Mouse (Mus musculus) embryo, embryonic 10 days (tissue): ENCODE results near the gene Esyt3.

ENCODE experiments used
- DNase-seq: peaks from one replicate; pipeline ENCODE4 v3.0.0-alpha.2; 2015; ENCODE audit warnings: low spot score

Esyt3 gene

GRCm38 (mm10) chr9:99357921-99358692, at the start of gene Esyt3:
Gene Esyt3, minus strand, starts transcription at chr9:99358557.
- DNase-seq = peak; percentile 52

- DNase-seq = no peak
Measured at GRCm38 (mm10) chr9:99401288-99401974, 43.1 kb upstream of the Esyt3 start.

DNA sequence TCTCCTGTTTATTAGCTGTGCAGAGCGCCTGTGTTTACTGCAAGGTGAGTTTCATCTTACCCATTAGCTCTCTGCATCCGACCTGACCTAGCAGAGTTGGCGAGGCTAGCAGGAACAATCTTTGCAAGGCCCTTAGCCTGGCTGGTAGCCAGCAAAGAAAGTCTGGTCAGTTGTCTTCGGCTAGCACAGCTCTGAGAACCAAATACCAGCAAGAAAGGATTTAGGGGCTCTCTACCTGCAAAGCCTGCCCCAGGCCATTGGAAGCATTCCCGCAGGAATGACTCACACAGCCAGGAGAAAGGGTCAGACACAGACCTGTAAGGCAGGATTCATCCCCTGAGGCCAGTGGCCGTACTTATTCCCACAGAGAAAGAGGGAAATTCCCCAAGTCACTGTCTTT, 42.4 kb upstream of the Esyt3 start:
- DNase-seq = no peak

DNA sequence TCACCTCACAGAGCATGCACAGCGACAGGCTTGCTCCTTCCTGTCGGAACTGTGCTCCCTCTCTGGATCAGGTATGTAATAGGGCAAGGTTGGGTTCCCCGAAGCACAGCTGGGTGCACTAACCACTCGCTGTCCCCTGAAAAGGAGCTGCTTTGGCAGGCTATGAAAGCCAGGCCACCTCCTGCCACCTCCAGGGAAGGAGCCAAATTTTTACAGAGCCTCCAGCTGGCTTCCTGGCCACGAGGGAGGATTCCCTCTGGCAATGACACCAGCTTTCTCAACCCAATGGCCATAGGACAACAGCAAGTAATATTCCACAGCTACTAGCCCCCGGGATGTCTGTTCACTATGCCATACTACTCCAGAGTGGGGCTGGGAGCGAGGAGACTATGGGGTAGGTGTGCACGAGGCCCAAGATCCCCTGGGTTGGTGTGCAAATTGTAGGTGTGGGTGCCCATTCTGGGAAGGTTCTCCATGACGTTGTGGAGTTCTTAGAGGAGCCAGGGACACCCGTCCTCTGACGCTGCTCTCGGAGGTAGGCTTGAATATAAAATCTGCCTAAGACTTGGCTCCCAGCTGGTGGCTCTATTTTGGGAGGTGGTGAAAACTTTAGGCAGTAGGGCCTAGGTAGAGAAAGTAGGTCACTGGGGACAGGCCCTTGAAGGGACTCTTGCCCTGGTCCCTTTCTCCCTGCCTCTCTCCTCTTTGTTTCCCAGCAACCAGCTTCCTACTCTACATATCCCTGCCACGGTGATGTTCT, 38.9 kb upstream of the Esyt3 start:
- DNase-seq = no peak

- DNase-seq = no peak
Measured at GRCm38 (mm10) chr9:99394366-99394765, 36.0 kb upstream of the Esyt3 start.

- DNase-seq = no peak
Measured at GRCm38 (mm10) chr9:99393146-99393545, 34.8 kb upstream of the Esyt3 start.

GRCm38 (mm10) chr9:99391557-99391956, 33.2 kb upstream of the Esyt3 start:
- DNase-seq = no peak

DNA sequence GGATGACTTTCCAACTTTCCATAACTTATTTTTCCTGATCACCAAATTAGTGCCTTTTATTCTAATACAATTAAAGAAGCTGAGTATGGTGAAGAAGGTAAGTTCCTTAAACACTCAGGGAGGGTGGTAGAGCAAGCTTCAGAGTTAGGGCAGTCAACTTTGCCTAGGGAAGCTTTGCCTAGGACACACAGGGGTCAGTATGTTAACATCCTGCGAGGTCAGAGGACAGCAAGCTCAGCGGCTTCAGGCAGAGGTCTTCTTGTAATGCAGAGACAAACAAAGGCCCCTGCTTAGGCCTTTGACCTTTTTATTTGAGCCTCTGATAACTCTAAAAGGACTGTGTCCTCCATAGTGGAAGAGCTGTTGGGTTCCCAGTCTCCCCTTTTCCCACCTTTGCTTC, 32.4 kb upstream of the Esyt3 start:
- no peak for DNase-seq

DNA sequence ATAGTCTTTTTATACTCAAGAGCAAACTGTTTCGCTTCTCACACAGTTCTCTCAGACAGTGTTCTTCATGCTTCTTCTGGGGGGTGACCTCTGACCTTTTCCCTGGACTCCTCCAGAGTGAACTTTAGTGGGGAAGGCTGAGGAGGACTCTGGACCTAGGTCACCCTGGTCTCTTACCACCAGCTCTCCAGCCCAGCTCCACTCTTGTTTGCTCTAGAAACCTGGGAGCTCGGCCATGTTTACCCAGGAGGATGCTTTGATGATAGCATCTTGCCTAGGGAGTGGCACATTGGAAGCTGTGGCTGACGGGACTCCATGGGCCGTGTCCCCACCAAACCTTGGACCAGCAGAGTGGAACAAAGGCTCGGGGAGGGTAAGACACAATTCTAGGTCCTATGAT, 31.8 kb upstream of the Esyt3 start:
- no peak for DNase-seq

DNA sequence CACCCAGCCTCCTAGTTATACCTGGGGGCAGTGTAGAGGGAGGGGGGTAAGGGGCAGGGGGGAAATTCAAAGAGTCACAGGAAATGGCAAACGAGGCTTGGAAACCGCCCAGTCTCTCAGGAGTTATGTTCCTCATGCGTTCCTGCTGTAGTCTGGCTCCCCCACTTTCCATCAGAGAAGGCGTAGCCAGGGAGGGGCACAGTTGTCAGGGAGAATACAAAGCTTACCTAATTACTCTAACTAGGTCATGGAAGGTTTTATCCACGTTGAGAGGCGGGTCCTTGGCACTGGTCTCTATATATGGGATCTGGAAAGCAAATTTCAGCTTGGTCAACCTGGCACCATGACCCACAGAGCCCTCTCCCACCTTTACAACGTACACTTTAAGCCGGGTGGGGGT, 31.1 kb upstream of the Esyt3 start:
- no peak for DNase-seq

DNA sequence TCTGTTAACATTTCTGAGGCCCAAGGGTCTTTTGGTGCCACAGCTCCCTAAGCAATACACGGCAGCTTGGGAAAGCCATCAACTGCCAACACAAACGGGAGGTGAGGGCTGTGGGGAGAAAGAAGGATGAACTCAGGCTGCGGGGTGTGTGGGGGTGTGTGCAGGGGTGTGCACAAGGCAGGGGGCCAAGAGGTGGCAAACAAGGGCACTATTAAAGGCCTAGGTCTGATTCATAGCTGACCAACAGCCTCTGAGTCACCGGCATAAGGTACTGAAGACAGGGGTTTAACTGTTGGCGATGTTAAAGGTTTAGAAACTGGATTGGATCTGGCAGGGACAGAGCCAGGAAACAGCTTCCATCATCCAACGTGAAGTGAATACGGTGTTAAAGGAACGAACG, 30.5 kb upstream of the Esyt3 start:
- no peak for DNase-seq

DNA sequence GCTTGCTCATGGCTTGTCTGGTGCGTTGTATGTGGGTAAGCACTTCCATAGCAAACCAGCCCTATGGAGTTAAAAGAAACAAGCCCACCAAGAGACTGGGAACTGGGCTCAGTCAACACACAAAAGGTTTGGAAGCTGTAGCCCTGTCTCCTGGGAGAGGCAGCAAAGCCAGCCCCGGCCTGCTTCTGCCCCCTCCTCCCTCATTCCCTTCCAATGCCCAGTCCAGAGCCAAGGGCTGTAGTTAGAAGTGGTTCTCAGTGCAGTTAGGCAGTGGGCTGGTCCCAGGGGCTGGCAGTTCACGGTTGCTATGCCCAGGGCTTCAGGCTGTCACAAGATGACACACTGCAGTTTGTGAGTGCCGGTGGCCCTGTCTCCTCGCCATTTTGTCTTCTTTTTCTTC, 29.7 kb upstream of the Esyt3 start:
- no peak for DNase-seq

- no peak for DNase-seq
Measured at GRCm38 (mm10) chr9:99382556-99382955, 24.2 kb upstream of the Esyt3 start.

DNA sequence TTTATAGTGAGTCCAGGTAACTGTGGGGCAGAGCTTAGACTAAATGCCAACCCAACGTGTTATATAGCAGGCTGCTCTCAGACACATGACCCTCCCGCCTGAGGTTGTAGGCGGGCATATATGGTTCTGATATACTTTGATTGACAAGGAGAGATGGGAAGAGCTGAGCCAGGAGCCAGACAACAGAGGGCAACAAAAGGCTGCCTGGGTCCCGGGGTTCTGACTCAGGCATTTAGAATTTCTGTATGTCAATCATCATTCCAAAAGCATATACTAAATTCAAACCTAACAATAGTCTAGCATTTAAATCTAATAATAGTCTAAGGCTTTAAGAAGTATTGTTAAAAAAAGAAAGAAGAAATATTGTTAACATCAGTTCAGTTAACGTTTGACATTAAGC, 20.8 kb upstream of the Esyt3 start:
- no peak for DNase-seq

GRCm38 (mm10) chr9:99376591-99377418, 18.4 kb upstream of the Esyt3 start:
- peak; percentile 48 for DNase-seq

GRCm38 (mm10) chr9:99368431-99368830, 10.1 kb upstream of the Esyt3 start:
- no peak for DNase-seq

- no peak for DNase-seq
Measured at GRCm38 (mm10) chr9:99365906-99366305, 7.5 kb upstream of the Esyt3 start.

DNA sequence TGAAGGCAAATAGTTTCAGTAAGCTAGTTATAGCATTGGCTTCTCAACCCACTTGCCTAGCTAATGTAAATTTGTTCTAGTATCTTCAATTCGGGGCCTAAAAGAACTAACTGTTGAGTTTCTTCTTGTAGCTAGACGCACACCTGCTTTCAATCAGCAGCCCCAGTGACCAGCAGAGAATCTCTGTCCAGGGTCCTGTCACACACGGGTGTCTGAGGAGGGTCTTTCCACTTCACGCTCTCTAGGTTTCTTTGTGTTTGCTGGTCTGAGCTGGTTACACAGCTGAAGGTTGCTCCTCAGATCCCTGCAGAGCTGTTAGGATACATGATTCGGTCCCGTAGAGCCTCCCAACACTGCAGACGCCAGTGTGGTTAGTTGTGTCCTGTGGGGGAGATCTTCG, 4.7 kb upstream of the Esyt3 start:
- DNase-seq = peak; percentile 52

- DNase-seq = no peak
Measured at GRCm38 (mm10) chr9:99361946-99362345, 3.6 kb upstream of the Esyt3 start.

GRCm38 (mm10) chr9:99359012-99359411, 655 bp upstream of the Esyt3 start:
- DNase-seq = no peak

DNA sequence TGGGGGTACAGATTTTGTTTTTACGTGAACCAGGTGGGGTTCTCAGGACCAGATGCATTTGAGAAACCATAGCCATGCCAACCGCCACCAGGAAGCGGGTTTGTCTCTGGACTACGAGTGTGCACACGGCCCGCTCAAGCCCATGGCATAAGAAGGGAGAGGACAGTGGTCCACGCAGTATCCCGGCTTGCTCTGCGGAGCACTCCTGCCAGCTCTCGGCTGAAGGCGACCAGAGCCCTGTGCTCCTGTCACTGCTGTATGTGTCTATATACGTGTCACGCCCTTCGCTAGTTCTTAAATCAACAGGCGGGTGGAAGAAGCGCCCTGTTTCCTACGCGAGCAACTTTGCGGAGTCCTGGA, 816 bp downstream of the Esyt3 start:
- DNase-seq = peak; percentile 63

GRCm38 (mm10) chr9:99355971-99356370, 2.4 kb downstream of the Esyt3 start:
- peak; percentile 43 for DNase-seq
